Mouse (Mus musculus) embryonic fibroblast, embryonic 13.5 days (primary cell): ENCODE measurements around the gene Mta3. TPM values are rescaled to one million over a fixed set of nuclear protein-coding genes. Genes with fewer than 3 reads are reported as not detected.

Experiments
- H3K27ac ChIP-seq: 2 replicates; pipeline ENCODE4 v1.5.1; 2012; ENCODE audit warnings: low read length, control low read depth, inconsistent platforms; ENCODE audit not compliant: insufficient read depth
- H3K4me1 ChIP-seq: 2 replicates; pipeline ENCODE4 v1.6.1; 2011; ENCODE audit warnings: low read length; ENCODE audit not compliant: control insufficient read depth, insufficient read depth
- H3K4me3 ChIP-seq: 2 replicates; pipeline ENCODE4 v1.5.1; 2011; ENCODE audit warnings: mild to moderate bottlenecking, control low read depth, low read length; ENCODE audit not compliant: insufficient read depth
- CTCF ChIP-seq: IDR thresholded peaks from 2 replicates; pipeline ENCODE4 v1.5.1; 2011; ENCODE audit warnings: mild to moderate bottlenecking, control low read depth, low read length, moderate library complexity, borderline replicate concordance; ENCODE audit not compliant: insufficient read depth
- POLR2A ChIP-seq: IDR thresholded peaks from 2 replicates; pipeline ENCODE4 v1.6.1; 2011; ENCODE audit warnings: low read depth, mild to moderate bottlenecking, control low read depth, low read length, moderate library complexity
- polyA plus RNA-seq: library from polyadenylated mRNA; stranded (reverse); fragments of >200 nt; gene quantifications from 2 replicates; pipeline ENCODE4 v1.2.4, GENCODE M21; 2011; ENCODE audit warnings: low read depth; ENCODE audit not compliant: missing spikeins, insufficient read length

Gene Mta3
- polyA plus RNA-seq, 1 experiment, result 41.2 TPM

GRCm38 (mm10) chr17:83813050-83813449, 107.1 kb downstream of the Mta3 start:
- no peak overlapping the region for H3K4me3 ChIP-seq
- no peaks in the 10 kb centered on the region for H3K4me1 ChIP-seq
- no peak for TF ChIP-seq POLR2A
- TF ChIP-seq CTCF, result no peak
- H3K27ac ChIP-seq, result no peak overlapping the region

GRCm38 (mm10) chr17:83816996-83817395, 111.0 kb downstream of the Mta3 start:
- TF ChIP-seq POLR2A, result no peak
- TF ChIP-seq CTCF, result no peak
- H3K4me3 ChIP-seq, result no peak overlapping the region
- H3K27ac ChIP-seq, result no peak overlapping the region
- no peaks in the 10 kb centered on the region for H3K4me1 ChIP-seq

- Histone ChIP-seq H3K4me3 (no peak overlapping the region), H3K27ac (no peak overlapping the region), H3K4me1 (no peaks in the 10 kb centered on the region)
- no peak for TF ChIP-seq POLR2A
- no peak for TF ChIP-seq CTCF
Measured at GRCm38 (mm10) chr17:83819503-83819902, 113.5 kb downstream of the Mta3 start.

GRCm38 (mm10) chr17:83820701-83821100, 114.7 kb downstream of the Mta3 start:
- Histone ChIP-seq H3K27ac (no peak overlapping the region), H3K4me3 (no peak overlapping the region), H3K4me1 (no peaks in the 10 kb centered on the region)
- TF ChIP-seq POLR2A, result no peak
- no peak for TF ChIP-seq CTCF

GRCm38 (mm10) chr17:83821876-83822275, 115.9 kb downstream of the Mta3 start:
- TF ChIP-seq POLR2A, result no peak
- TF ChIP-seq CTCF, result no peak
- Histone ChIP-seq H3K4me3 (no peak overlapping the region), H3K4me1 (no peaks in the 10 kb centered on the region), H3K27ac (no peak overlapping the region)

- Histone ChIP-seq H3K4me1 (no peaks in the 10 kb centered on the region), H3K4me3 (no peak overlapping the region), H3K27ac (no peak overlapping the region)
- no peak for TF ChIP-seq POLR2A
- no peak for TF ChIP-seq CTCF
Measured at GRCm38 (mm10) chr17:83823835-83824234, 117.9 kb downstream of the Mta3 start.

GRCm38 (mm10) chr17:83829356-83829755, 123.4 kb downstream of the Mta3 start:
- Histone ChIP-seq H3K4me3 (no peak overlapping the region), H3K4me1 (no peaks in the 10 kb centered on the region), H3K27ac (no peak overlapping the region)
- TF ChIP-seq CTCF (no peak), POLR2A (no peak)

- no peak overlapping the region for H3K27ac ChIP-seq
- TF ChIP-seq CTCF (no peak), POLR2A (no peak)
- no peak overlapping the region for H3K4me3 ChIP-seq
- H3K4me1 ChIP-seq, result no peaks in the 10 kb centered on the region
Measured at GRCm38 (mm10) chr17:83830616-83831292, 124.8 kb downstream of the Mta3 start.

GRCm38 (mm10) chr17:83834120-83834519, 128.2 kb downstream of the Mta3 start:
- H3K27ac ChIP-seq, result no peak overlapping the region
- 0 out of 2 replicates have a peak, but pooled peaks cover 2% of the 10 kb centered on the region for H3K4me1 ChIP-seq
- no peak overlapping the region for H3K4me3 ChIP-seq
- TF ChIP-seq CTCF, result no peak
- TF ChIP-seq POLR2A, result no peak

- Histone ChIP-seq H3K4me1 (0 out of 2 replicates have a peak, but pooled peaks cover 2% of the 10 kb centered on the region), H3K27ac (no peak overlapping the region), H3K4me3 (no peak overlapping the region)
- no peak for TF ChIP-seq POLR2A
- no peak for TF ChIP-seq CTCF
Measured at GRCm38 (mm10) chr17:83836048-83836447, 130.1 kb downstream of the Mta3 start.

- TF ChIP-seq CTCF (no peak), POLR2A (no peak)
- H3K4me1 ChIP-seq, result 0 out of 2 replicates have a peak, but pooled peaks cover 2% of the 10 kb centered on the region
- H3K4me3 ChIP-seq, result no peak overlapping the region
- no peak overlapping the region for H3K27ac ChIP-seq
Measured at GRCm38 (mm10) chr17:83837659-83838190, 131.8 kb downstream of the Mta3 start.

GRCm38 (mm10) chr17:83839132-83839531, 133.2 kb downstream of the Mta3 start:
- Histone ChIP-seq H3K4me1 (0 out of 2 replicates have a peak, but pooled peaks cover 2% of the 10 kb centered on the region), H3K4me3 (no peak overlapping the region), H3K27ac (no peak overlapping the region)
- TF ChIP-seq CTCF, result no peak
- TF ChIP-seq POLR2A, result no peak
